Mouse (Mus musculus) adrenal gland, postnatal 14 days (tissue): Measurements from ENCODE around the gene Tmem88. TPM values are rescaled to one million over a fixed set of nuclear protein-coding genes. Genes with fewer than 3 reads are reported as not detected.

Experiments used
- DNase-seq: peaks from one replicate; pipeline ENCODE4 v3.0.0; 2021; ENCODE audit warnings: mixed read lengths
- total RNA-seq: library from RNA; stranded (reverse); gene quantifications from 2 replicates; pipeline ENCODE4 v1.2.3, GENCODE M21; 2021

The Tmem88 gene
- total RNA-seq, 1 experiment from 2014 or later, result 30.2 TPM

- no peak for DNase-seq
These were observed 6.8 kb upstream of the Tmem88 start for GRCm38 (mm10) chr11:69404595-69405396.

GRCm38 (mm10) chr11:69403691-69404594, 5.9 kb upstream of the Tmem88 start:
- peak; percentile 18 for DNase-seq

- no peak for DNase-seq
These were observed 4.0 kb upstream of the Tmem88 start for GRCm38 (mm10) chr11:69401987-69402386.

GRCm38 (mm10) chr11:69401210-69401637, 3.2 kb upstream of the Tmem88 start:
- DNase-seq, result peak; percentile 93

- peak; percentile 17 for DNase-seq
These were observed 2.2 kb upstream of the Tmem88 start for GRCm38 (mm10) chr11:69400083-69400850.

- DNase-seq, result peak; percentile 42
These were observed 1.4 kb upstream of the Tmem88 start for GRCm38 (mm10) chr11:69399201-69400082.

GRCm38 (mm10) chr11:69398486-69399200, 609 bp upstream of the Tmem88 start:
- DNase-seq, result peak; percentile 16

- DNase-seq, result peak; percentile 58
These were observed 415 bp downstream of the Tmem88 start for GRCm38 (mm10) chr11:69397581-69398057.

GRCm38 (mm10) chr11:69396772-69397171, 1.3 kb downstream of the Tmem88 start:
- peak; percentile 69 for DNase-seq

GRCm38 (mm10) chr11:69395634-69396373, 2.2 kb downstream of the Tmem88 start:
- peak; percentile 96 for DNase-seq

- peak; percentile 92 for DNase-seq
These were observed 2.8 kb downstream of the Tmem88 start, which contains the start of the genes Naa38 and Cyb5d1 for GRCm38 (mm10) chr11:69395235-69395633. Naa38 (plus strand) TSS chr11:69395487. Cyb5d1 (minus strand) TSS chr11:69395631.

- DNase-seq, result peak; percentile 29
These were observed 3.4 kb downstream of the Tmem88 start for GRCm38 (mm10) chr11:69394591-69395167.

GRCm38 (mm10) chr11:69390400-69391034, 7.5 kb downstream of the Tmem88 start:
- DNase-seq, result peak; percentile 80

- peak; percentile 91 for DNase-seq
These were observed 8.3 kb downstream of the Tmem88 start for GRCm38 (mm10) chr11:69389531-69390399.

GRCm38 (mm10) chr11:69388680-69389079, 9.4 kb downstream of the Tmem88 start:
- DNase-seq, result no peak

GRCm38 (mm10) chr11:69386758-69387157, 11.3 kb downstream of the Tmem88 start:
- no peak for DNase-seq

GRCm38 (mm10) chr11:69384979-69385378, 13.1 kb downstream of the Tmem88 start:
- DNase-seq, result no peak
